Mouse (Mus musculus) A20 (cell line): ENCODE results near the gene Hoxb1.

Experiments
- DNase-seq: peaks from one replicate; pipeline ENCODE4 v3.0.0-alpha.2; 2011; ENCODE audit warnings: low read depth, low spot score

Hoxb1 gene

GRCm38 (mm10) chr11:96349491-96350340 is 15.8 kb upstream of the Hoxb1 start:
- no peak for DNase-seq

GRCm38 (mm10) chr11:96350341-96350624 is 15.3 kb upstream of the Hoxb1 start, which contains the start of gene Hoxb2:
Gene Hoxb2 (plus strand): TSS chr11:96350525.
- DNase-seq, result no peak

- DNase-seq, result no peak
Measured at GRCm38 (mm10) chr11:96350791-96351190, 14.8 kb upstream of the Hoxb1 start.

- DNase-seq, result no peak
Measured at GRCm38 (mm10) chr11:96351312-96351711, 14.2 kb upstream of the Hoxb1 start.

- DNase-seq, result no peak
Measured at GRCm38 (mm10) chr11:96351831-96352230, 13.7 kb upstream of the Hoxb1 start.

GRCm38 (mm10) chr11:96352691-96353521 is 12.6 kb upstream of the Hoxb1 start:
- DNase-seq, result no peak

- DNase-seq, result no peak
Measured at GRCm38 (mm10) chr11:96353522-96353841, 12.1 kb upstream of the Hoxb1 start.

GRCm38 (mm10) chr11:96353939-96354338 is 11.6 kb upstream of the Hoxb1 start:
- no peak for DNase-seq

GRCm38 (mm10) chr11:96354376-96354775 is 11.2 kb upstream of the Hoxb1 start:
- DNase-seq, result no peak

- DNase-seq, result no peak
Measured at GRCm38 (mm10) chr11:96354801-96355311, 10.7 kb upstream of the Hoxb1 start.

- no peak for DNase-seq
Measured at GRCm38 (mm10) chr11:96363807-96364206, 1.7 kb upstream of the Hoxb1 start.

- no peak for DNase-seq
Measured at GRCm38 (mm10) chr11:96366092-96367041, 815 bp downstream of the Hoxb1 start.

GRCm38 (mm10) chr11:96367141-96367540 is 1.6 kb downstream of the Hoxb1 start:
- no peak for DNase-seq

- DNase-seq, result no peak
Measured at GRCm38 (mm10) chr11:96368686-96369085, 3.1 kb downstream of the Hoxb1 start.

GRCm38 (mm10) chr11:96369140-96369539 is 3.6 kb downstream of the Hoxb1 start:
- DNase-seq, result no peak

- DNase-seq, result no peak
Measured at GRCm38 (mm10) chr11:96371726-96372125, 6.2 kb downstream of the Hoxb1 start.

GRCm38 (mm10) chr11:96372519-96372918 is 7.0 kb downstream of the Hoxb1 start:
- no peak for DNase-seq

GRCm38 (mm10) chr11:96374810-96375209 is 9.3 kb downstream of the Hoxb1 start:
- no peak for DNase-seq

- DNase-seq, result no peak
Measured at GRCm38 (mm10) chr11:96383381-96383780, 17.8 kb downstream of the Hoxb1 start.

- no peak for DNase-seq
Measured at GRCm38 (mm10) chr11:96387635-96388034, 22.1 kb downstream of the Hoxb1 start.

GRCm38 (mm10) chr11:96396772-96397626 is 31.4 kb downstream of the Hoxb1 start:
- DNase-seq, result no peak
